Mouse (Mus musculus) limb, embryonic 12.5 days (tissue): ENCODE measurements around the gene Znrf4. TPM values are rescaled to one million over a fixed set of nuclear protein-coding genes. Genes with fewer than 3 reads are reported as not detected.
"Not testable (repeated sequence)": the region's sequence is repeated elsewhere in the genome, so short reads cannot be mapped to it uniquely, and the experiment has no call there.

ENCODE experiments used
- ATAC-seq: fragments of 200-750 bp; cut with Nextera tagmentation; 2 replicates; pipeline ENCODE4 v1.8.0; 2017; ENCODE audit warnings: low read depth, moderate TSS enrichment; ENCODE audit not compliant: insufficient number of reproducible peaks, insufficient read depth, low FRiP score, low TSS enrichment
- H3K27ac ChIP-seq: fragments of 300-500 bp; sonication (generic); 2 replicates; pipeline ENCODE4 v1.5.1; 2016; ENCODE audit warnings: mild to moderate bottlenecking, moderate library complexity
- H3K27me3 ChIP-seq: fragments of 300-500 bp; sonication (generic); 2 replicates; pipeline ENCODE4 v1.6.1; 2016; ENCODE audit warnings: mild to moderate bottlenecking, moderate library complexity
- H3K36me3 ChIP-seq: fragments of 300-500 bp; sonication (generic); 2 replicates; pipeline ENCODE4 v1.6.1; 2016; ENCODE audit warnings: mild to moderate bottlenecking, moderate library complexity
- H3K4me1 ChIP-seq: fragments of 300-500 bp; sonication (generic); replicated peaks from 2 replicates; pipeline ENCODE4 v1.6.1; 2016
- H3K4me2 ChIP-seq: fragments of 300-500 bp; sonication (generic); 2 replicates; pipeline ENCODE4 v1.6.1; 2016; ENCODE audit warnings: mild to moderate bottlenecking, moderate library complexity
- H3K4me3 ChIP-seq: fragments of 300-500 bp; sonication (generic); replicated peaks from 2 replicates; pipeline ENCODE4 v1.5.1; 2016; ENCODE audit warnings: mild to moderate bottlenecking
- H3K9ac ChIP-seq: fragments of 300-500 bp; sonication (generic); replicated peaks from 2 replicates; pipeline ENCODE4 v1.6.1; 2016; ENCODE audit warnings: mild to moderate bottlenecking, moderate library complexity
- H3K9me3 ChIP-seq: fragments of 300-500 bp; sonication (generic); 2 replicates; pipeline ENCODE4 v1.6.1; 2016; ENCODE audit warnings: mild to moderate bottlenecking, moderate library complexity
- WGBS: fragments of 180-500 bp; shearing (Covaris S2); methylation state at CpG from one replicate; pipeline ENCODE4 v1.1.7; 2016; 5-methylcytosine and 5-hydroxymethylcytosine counted together
- polyA plus RNA-seq: library from polyadenylated mRNA; unstranded; fragments of >200 nt; fragmentation: Nextera tagmentation; extraction: Ambion mirVana; gene quantifications from 2 replicates; pipeline ENCODE4 v1.2.1, GENCODE M21; 2016

The Znrf4 gene
- polyA plus RNA-seq, 1 experiment from 2014 or later: not detected

GRCm38 (mm10) chr17:56507161-56508068 is 4.8 kb downstream of the Znrf4 start:
- Histone ChIP-seq H3K27ac (peak overlapping the region; percentile 90), H3K9me3 (peaks cover 22% of the 10 kb centered on the region), H3K4me3 (peak overlapping the region; percentile 62), H3K9ac (peak overlapping the region; percentile 84), H3K36me3 (no peaks in the 10 kb centered on the region), H3K27me3 (peaks cover 43% of the 10 kb centered on the region), H3K4me1 (peaks cover 27% of the 10 kb centered on the region), H3K4me2 (peak overlapping the region; percentile 92)
- peak; percentile 95 for ATAC-seq
- under 1% methylated on average over 40 of the region's 42 CpGs for WGBS

GRCm38 (mm10) chr17:56506417-56507065 is 5.7 kb downstream of the Znrf4 start:
- Histone ChIP-seq H3K27me3 (peaks cover 35% of the 10 kb centered on the region), H3K9me3 (peaks cover 14% of the 10 kb centered on the region), H3K27ac (peak overlapping the region; percentile 90; the same call in 1 of the 2 replicates), H3K4me2 (peak overlapping the region; percentile 92), H3K36me3 (no peaks in the 10 kb centered on the region), H3K4me3 (peak overlapping the region; percentile 62), H3K4me1 (peaks cover 25% of the 10 kb centered on the region), H3K9ac (peak overlapping the region; percentile 84)
- 55% methylated on average over 15 of the region's 15 CpGs for WGBS
- no peak for ATAC-seq

GRCm38 (mm10) chr17:56505401-56505800 is 6.8 kb downstream of the Znrf4 start:
- peaks cover 16% of the 10 kb centered on the region; the same call in 1 of the 2 replicates for H3K4me1 ChIP-seq

GRCm38 (mm10) chr17:56502526-56502925 is 9.7 kb downstream of the Znrf4 start:
- Histone ChIP-seq H3K4me1 (peaks cover 7% of the 10 kb centered on the region; the same call in 1 of the 2 replicates), H3K4me2 (no peak overlapping the region), H3K4me3 (no peak overlapping the region), H3K36me3 (no peaks in the 10 kb centered on the region), H3K9ac (no peak overlapping the region), H3K27ac (no peak overlapping the region), H3K9me3 (peaks cover 25% of the 10 kb centered on the region), H3K27me3 (no peaks in the 10 kb centered on the region)
- 43% methylated on average over 9 of the region's 9 CpGs for WGBS
- ATAC-seq: no peak

More at GRCm38 (mm10) chr17:56505401-56505800, 6.8 kb downstream of the Znrf4 start:
- H3K9me3 ChIP-seq: peaks cover 14% of the 10 kb centered on the region
- H3K27ac ChIP-seq: no peak overlapping the region
- no peak for ATAC-seq
- no peak overlapping the region for H3K9ac ChIP-seq
- peaks cover 23% of the 10 kb centered on the region for H3K27me3 ChIP-seq
- no peak overlapping the region for H3K4me3 ChIP-seq
- 65% methylated on average over 10 of the region's 10 CpGs for WGBS
- no peak overlapping the region for H3K4me2 ChIP-seq
- no peaks in the 10 kb centered on the region for H3K36me3 ChIP-seq

- H3K9me3 ChIP-seq: peaks cover 32% of the 10 kb centered on the region
- H3K27me3 ChIP-seq, H3K4me3 ChIP-seq, H3K4me1 ChIP-seq, H3K4me2 ChIP-seq, H3K36me3 ChIP-seq, ATAC-seq, H3K27ac ChIP-seq, H3K9ac ChIP-seq: not testable (repeated sequence)
- 65% methylated on average over 2 of the region's 2 CpGs for WGBS
Measured at GRCm38 (mm10) chr17:56501635-56502400, 10.4 kb downstream of the Znrf4 start.

- no peaks in the 10 kb centered on the region for H3K27me3 ChIP-seq
- WGBS: 76% methylated on average over 5 of the region's 5 CpGs
- no peak for ATAC-seq
- H3K4me3 ChIP-seq: no peak overlapping the region
- H3K4me2 ChIP-seq: no peak overlapping the region
- no peak overlapping the region for H3K9ac ChIP-seq
- peaks cover 49% of the 10 kb centered on the region for H3K9me3 ChIP-seq
- no peaks in the 10 kb centered on the region for H3K4me1 ChIP-seq
- no peaks in the 10 kb centered on the region for H3K36me3 ChIP-seq
- no peak overlapping the region for H3K27ac ChIP-seq
Measured at GRCm38 (mm10) chr17:56499229-56499628, 13.0 kb downstream of the Znrf4 start.

- no peak overlapping the region for H3K9ac ChIP-seq
- no peaks in the 10 kb centered on the region for H3K36me3 ChIP-seq
- H3K4me3 ChIP-seq: no peak overlapping the region
- WGBS: 60% methylated on average over 2 of the region's 2 CpGs
- no peak for ATAC-seq
- H3K27me3 ChIP-seq: no peaks in the 10 kb centered on the region
- H3K4me2 ChIP-seq: no peak overlapping the region
- no peak overlapping the region for H3K27ac ChIP-seq
- peaks cover 81% of the 10 kb centered on the region for H3K9me3 ChIP-seq
- no peaks in the 10 kb centered on the region for H3K4me1 ChIP-seq
Measured at GRCm38 (mm10) chr17:56494480-56494879, 17.8 kb downstream of the Znrf4 start.

- H3K36me3 ChIP-seq: no peaks in the 10 kb centered on the region
- no peaks in the 10 kb centered on the region for H3K4me1 ChIP-seq
- H3K4me2 ChIP-seq: no peak overlapping the region
- H3K9ac ChIP-seq: no peak overlapping the region
- 87% methylated on average over 2 of the region's 2 CpGs for WGBS
- no peak overlapping the region; the same call in 1 of the 2 replicates for H3K4me3 ChIP-seq
- no peak for ATAC-seq
- peaks cover 81% of the 10 kb centered on the region for H3K9me3 ChIP-seq
- no peaks in the 10 kb centered on the region for H3K27me3 ChIP-seq
- H3K27ac ChIP-seq: no peak overlapping the region
Measured at GRCm38 (mm10) chr17:56493841-56494240, 18.4 kb downstream of the Znrf4 start.

GRCm38 (mm10) chr17:56490438-56491152 is 21.6 kb downstream of the Znrf4 start:
- WGBS: 88% methylated on average over 7 of the region's 7 CpGs

GRCm38 (mm10) chr17:56488028-56488427 is 24.2 kb downstream of the Znrf4 start:
- peak overlapping the region; percentile 33 for H3K4me2 ChIP-seq
- WGBS: 8% methylated on average over 12 of the region's 12 CpGs
- peaks cover 27% of the 10 kb centered on the region for H3K9me3 ChIP-seq
- H3K9ac ChIP-seq: no peak overlapping the region
- H3K27ac ChIP-seq: no peak overlapping the region
- no peaks in the 10 kb centered on the region for H3K27me3 ChIP-seq
- no peaks in the 10 kb centered on the region for H3K36me3 ChIP-seq
- H3K4me3 ChIP-seq: no peak overlapping the region
- 0 out of 2 replicates have a peak, but pooled peaks have one; percentile 12 for ATAC-seq
- peaks cover 12% of the 10 kb centered on the region for H3K4me1 ChIP-seq

More at GRCm38 (mm10) chr17:56490438-56491152, 21.6 kb downstream of the Znrf4 start:
- Histone ChIP-seq H3K36me3 (no peaks in the 10 kb centered on the region), H3K4me2 (no peak overlapping the region), H3K27me3 (no peaks in the 10 kb centered on the region), H3K9ac (no peak overlapping the region), H3K4me1 (peaks cover 12% of the 10 kb centered on the region), H3K27ac (no peak overlapping the region), H3K9me3 (peaks cover 51% of the 10 kb centered on the region), H3K4me3 (no peak overlapping the region)
- ATAC-seq: no peak
